Mouse (Mus musculus) liver, postnatal 0 days (tissue): ENCODE data around the gene Itga1. TPM values are rescaled to one million over a fixed set of nuclear protein-coding genes. Genes with fewer than 3 reads are reported as not detected.

Experiments used
- ATAC-seq: fragments of 200-750 bp; cut with Nextera tagmentation; 2 replicates; pipeline ENCODE4 v1.8.0; 2017; ENCODE audit warnings: mild to moderate bottlenecking, moderate library complexity
- DNase-seq: peaks from one replicate; pipeline ENCODE4 v3.0.0-alpha.2; 2016
- H3K27ac ChIP-seq: fragments of 300-500 bp; sonication (generic); 2 replicates; pipeline ENCODE4 v1.5.1; 2014; ENCODE audit warnings: antibody characterized with exemption, moderate library complexity, mild to moderate bottlenecking, low read depth
- H3K27me3 ChIP-seq: fragments of 300-500 bp; sonication (generic); 2 replicates; pipeline ENCODE4 v1.6.1; 2014; ENCODE audit warnings: low read length, control low read depth, mixed read lengths; ENCODE audit not compliant: insufficient read depth
- H3K36me3 ChIP-seq: fragments of 300-500 bp; sonication (generic); replicated peaks from 2 replicates; pipeline ENCODE4 v1.6.1; 2014; ENCODE audit warnings: mild to moderate bottlenecking, control low read depth, low read length, moderate library complexity, mixed read lengths; ENCODE audit not compliant: insufficient read depth
- H3K4me1 ChIP-seq: fragments of 300-500 bp; sonication (generic); 2 replicates; pipeline ENCODE4 v1.6.1; 2014; ENCODE audit warnings: antibody characterized with exemption, mild to moderate bottlenecking, control low read depth; ENCODE audit not compliant: insufficient read depth
- H3K4me2 ChIP-seq: fragments of 300-500 bp; sonication (generic); 2 replicates; pipeline ENCODE4 v1.6.1; 2014; ENCODE audit warnings: low read depth, mild to moderate bottlenecking, low read length, moderate library complexity, mixed read lengths
- H3K4me3 ChIP-seq: fragments of 300-500 bp; sonication (generic); 2 replicates; pipeline ENCODE4 v1.5.1; 2014; ENCODE audit warnings: low read depth, low read length
- H3K9ac ChIP-seq: fragments of 300-500 bp; sonication (generic); replicated peaks from 2 replicates; pipeline ENCODE4 v1.6.1; 2014; ENCODE audit warnings: mild to moderate bottlenecking, moderate library complexity
- H3K9me3 ChIP-seq: fragments of 300-500 bp; sonication (generic); 2 replicates; pipeline ENCODE4 v1.6.1; 2016; ENCODE audit warnings: mild to moderate bottlenecking, control low read depth, low read length, mixed read lengths
- CTCF ChIP-seq: sonication (generic); IDR thresholded peaks from 2 replicates; pipeline ENCODE4 v1.5.1; 2016; ENCODE audit warnings: antibody characterized with exemption, low read depth
- EP300 ChIP-seq: IDR thresholded peaks from 2 replicates; pipeline ENCODE4 v1.6.1; 2016; ENCODE audit warnings: antibody characterized with exemption, low read depth, mild to moderate bottlenecking
- WGBS: fragments of 180-500 bp; shearing (Covaris S2); extraction: QIAGEN DNeasy Blood & Tissue Kit; methylation state at CpG from one replicate; pipeline ENCODE4 v1.1.7; 2014; ENCODE audit not compliant: insufficient replicate concordance; 5-methylcytosine and 5-hydroxymethylcytosine counted together
- polyA plus RNA-seq: library from polyadenylated mRNA; unstranded; fragments of >200 nt; fragmentation: Nextera tagmentation; extraction: Ambion mirVana; gene quantifications from 2 replicates; pipeline ENCODE4 v1.2.1, GENCODE M21; 2015

Itga1 gene
- 4.9 and 5.9 TPM in 2 replicates for polyA plus RNA-seq

- TF ChIP-seq CTCF (peak; percentile 26; the same call in 1 of the 2 replicates), EP300 (peak; percentile 32; the same call in 1 of the 2 replicates)
- Histone ChIP-seq H3K36me3 (no peaks in the 10 kb centered on the region), H3K4me2 (peak within 1 kb of the TSS; percentile 73), H3K27me3 (peaks cover 12% of the 10 kb centered on the region), H3K9me3 (no peaks in the 10 kb centered on the region), H3K9ac (peak within 1 kb of the TSS; percentile 59), H3K4me1 (peaks cover 6% of the 10 kb centered on the region), H3K4me3 (peak within 1 kb of the TSS; percentile 54), H3K27ac (peak within 1 kb of the TSS; percentile 83)
- under 1% methylated on average over 39 of the region's 39 CpGs for WGBS
- ATAC-seq (peak; percentile 96), DNase-seq (peak; percentile 85)
These were observed at the start of gene Itga1, which contains the start of gene Gm49395 for GRCm38 (mm10) chr13:115101355-115102191. Gene Itga1, minus strand, starts transcription at chr13:115101964. Gene Gm49395, minus strand, starts transcription at chr13:115101921.

- Histone ChIP-seq H3K27me3 (no peaks in the 10 kb centered on the region), H3K36me3 (no peaks in the 10 kb centered on the region), H3K9me3 (no peaks in the 10 kb centered on the region), H3K4me2 (no peak overlapping the region), H3K27ac (no peak overlapping the region), H3K4me3 (no peak overlapping the region), H3K9ac (no peak overlapping the region), H3K4me1 (no peaks in the 10 kb centered on the region)
- 69% methylated on average over 1 of the region's 1 CpGs for WGBS
- TF ChIP-seq EP300, result no peak
- TF ChIP-seq CTCF, result no peak
- DNase-seq (no peak), ATAC-seq (no peak)
These were observed 48.8 kb upstream of the Itga1 start for GRCm38 (mm10) chr13:115150602-115151001.

- WGBS, result 71% methylated on average over 6 of the region's 6 CpGs
- TF ChIP-seq CTCF, result no peak
- TF ChIP-seq EP300, result no peak
These were observed 48.1 kb upstream of the Itga1 start for GRCm38 (mm10) chr13:115149849-115150248.

GRCm38 (mm10) chr13:115143575-115143974 lies 41.8 kb upstream of the Itga1 start:
- no peaks in the 10 kb centered on the region for H3K36me3 ChIP-seq
- H3K9ac ChIP-seq, result no peak overlapping the region
- DNase-seq (no peak), ATAC-seq (no peak)
- H3K4me3 ChIP-seq, result no peak overlapping the region
- H3K27me3 ChIP-seq, result no peaks in the 10 kb centered on the region
- TF ChIP-seq EP300 (no peak), CTCF (no peak)
- H3K4me1 ChIP-seq, result no peaks in the 10 kb centered on the region
- H3K4me2 ChIP-seq, result no peak overlapping the region
- 79% methylated on average over 2 of the region's 2 CpGs for WGBS
- no peak overlapping the region for H3K27ac ChIP-seq
- no peaks in the 10 kb centered on the region for H3K9me3 ChIP-seq

More at GRCm38 (mm10) chr13:115149849-115150248, 48.1 kb upstream of the Itga1 start:
- Histone ChIP-seq H3K27ac (no peak overlapping the region), H3K4me2 (no peak overlapping the region), H3K4me1 (no peaks in the 10 kb centered on the region), H3K4me3 (no peak overlapping the region), H3K27me3 (no peaks in the 10 kb centered on the region), H3K36me3 (no peaks in the 10 kb centered on the region), H3K9ac (no peak overlapping the region), H3K9me3 (no peaks in the 10 kb centered on the region)
- no peak for ATAC-seq
- no peak for DNase-seq

GRCm38 (mm10) chr13:115142066-115142465 lies 40.3 kb upstream of the Itga1 start:
- no peak for ATAC-seq
- H3K27ac ChIP-seq, result no peak overlapping the region
- TF ChIP-seq EP300 (no peak), CTCF (no peak)
- H3K36me3 ChIP-seq, result no peaks in the 10 kb centered on the region
- no peaks in the 10 kb centered on the region for H3K9me3 ChIP-seq
- no peaks in the 10 kb centered on the region for H3K4me1 ChIP-seq
- H3K9ac ChIP-seq, result no peak overlapping the region
- DNase-seq, result no peak
- no peak overlapping the region for H3K4me2 ChIP-seq
- no peaks in the 10 kb centered on the region for H3K27me3 ChIP-seq
- no peak overlapping the region for H3K4me3 ChIP-seq
- WGBS, result 66% methylated on average over 3 of the region's 3 CpGs

GRCm38 (mm10) chr13:115138513-115138912 lies 36.7 kb upstream of the Itga1 start:
- no peaks in the 10 kb centered on the region for H3K36me3 ChIP-seq
- no peaks in the 10 kb centered on the region for H3K4me1 ChIP-seq
- no peak overlapping the region for H3K9ac ChIP-seq
- WGBS, result 77% methylated on average over 7 of the region's 7 CpGs
- H3K4me3 ChIP-seq, result no peak overlapping the region
- DNase-seq (no peak), ATAC-seq (no peak)
- TF ChIP-seq CTCF, result no peak
- no peak for TF ChIP-seq EP300
- no peaks in the 10 kb centered on the region for H3K27me3 ChIP-seq
- H3K9me3 ChIP-seq, result no peaks in the 10 kb centered on the region
- H3K4me2 ChIP-seq, result no peak overlapping the region
- no peak overlapping the region for H3K27ac ChIP-seq
